Comparison of ENCODE assay signal across 10 mouse cellular contexts in the genomic region with DNA sequence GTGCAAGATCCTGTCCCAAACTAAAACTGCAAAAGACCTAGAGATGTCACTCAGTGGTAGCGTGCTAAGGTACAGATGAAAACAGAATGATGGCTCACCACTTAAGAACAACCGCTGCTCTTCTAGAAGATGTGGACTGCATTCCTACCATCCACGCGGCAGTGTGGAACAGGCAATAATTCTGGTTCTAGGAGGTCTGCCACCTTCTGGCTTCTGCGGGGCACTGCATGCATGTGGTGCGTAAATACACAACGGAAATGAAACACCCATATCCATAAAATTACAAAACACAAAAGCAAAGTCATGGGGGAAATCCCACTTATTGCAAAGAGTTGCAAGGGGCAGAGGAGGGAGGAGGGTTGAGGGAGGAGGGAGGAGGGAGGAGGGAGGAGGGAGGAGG. TPM values are rescaled to one million over a fixed set of nuclear protein-coding genes. Genes with fewer than 3 reads are reported as not detected.
A peak's percentile ranks its signal among the peaks of the same experiment; 100 is the strongest.
DNase-seq lines count a peak whose midpoint lies in the region; ATAC-seq and TF ChIP-seq lines count a peak whose summit lies in the region.
"Had no signal": no experiment of that assay in that cellular context is flagged by ENCODE, and none has a peak within 500 bp of the region (broad histone marks: within the 10 kb centered on the region; RNA-seq: fewer than 3 reads in every experiment).

No protein-coding gene starts in this region.

- 84% methylated on average over 7 of the region's 7 CpGs for WGBS in kidney, adult 2 months
- 87% methylated on average over 7 of the region's 7 CpGs for WGBS in kidney, embryonic 14.5 days
- WGBS in neural tube, embryonic 13.5 days: 91% methylated on average over 7 of the region's 7 CpGs
- WGBS in neural tube, embryonic 15.5 days: 85% methylated on average over 7 of the region's 7 CpGs
- 72% methylated on average over 7 of the region's 7 CpGs for WGBS in cerebellum, adult 2 months
- WGBS in stomach, postnatal 0 days: 82% methylated on average over 7 of the region's 7 CpGs

- no peaks in the 10 kb centered on the region; the same call in 1 of the 2 replicates for H3K4me1 ChIP-seq in kidney, adult 2 months (ENCODE audit: control insufficient read depth, insufficient read depth, low read length)
- H3K4me1 ChIP-seq in kidney, embryonic 14.5 days (ENCODE audit: control insufficient read depth, insufficient read depth, low read length): peaks cover 5% of the 10 kb centered on the region; the same call in 1 of the 2 replicates
- 0 out of 2 replicates have a peak, but pooled peaks cover 5% of the 10 kb centered on the region for H3K4me1 ChIP-seq in neural tube, embryonic 13.5 days (replicated peaks)
- 0 out of 2 replicates have a peak, but pooled peaks cover 6% of the 10 kb centered on the region for H3K4me1 ChIP-seq in neural tube, embryonic 15.5 days
- no peaks in the 10 kb centered on the region; the same call in 1 of the 2 replicates for H3K4me1 ChIP-seq in cerebellum, adult 2 months (ENCODE audit: control insufficient read depth, insufficient read depth, low read length)
- no peaks in the 10 kb centered on the region for H3K4me1 ChIP-seq in stomach, postnatal 0 days (replicated peaks; ENCODE audit: control insufficient read depth, insufficient read depth)

- no peak overlapping the region for H3K4me2 ChIP-seq in kidney, embryonic 14.5 days (replicated peaks; ENCODE audit: low read depth, low read length)
- no peak overlapping the region for H3K4me2 ChIP-seq in neural tube, embryonic 13.5 days
- H3K4me2 ChIP-seq in neural tube, embryonic 15.5 days: no peak overlapping the region
- no peak overlapping the region for H3K4me2 ChIP-seq in stomach, postnatal 0 days (replicated peaks; ENCODE audit: low read depth)

- H3K4me3 ChIP-seq in kidney, adult 2 months (ENCODE audit: insufficient read depth, low read depth, low read length): no peak overlapping the region
- H3K4me3 ChIP-seq in kidney, embryonic 14.5 days (ENCODE audit: low read length): no peak overlapping the region
- H3K4me3 ChIP-seq in neural tube, embryonic 13.5 days: no peak overlapping the region
- no peak overlapping the region for H3K4me3 ChIP-seq in neural tube, embryonic 15.5 days (replicated peaks)
- H3K4me3 ChIP-seq in cerebellum, adult 2 months (replicated peaks; ENCODE audit: insufficient read depth, low read depth, low read length): no peak overlapping the region
- no peak overlapping the region for H3K4me3 ChIP-seq in stomach, postnatal 0 days (ENCODE audit: low read depth, low read length)

- TF ChIP-seq POLR2A in kidney, adult 2 months (IDR thresholded peaks at IDR 0.05; ENCODE audit: low read depth, low read length): no peak
- TF ChIP-seq POLR2A in cerebellum, adult 2 months (IDR thresholded peaks at IDR 0.05; ENCODE audit: borderline replicate concordance, insufficient read depth, low read length): no peak

- ATAC-seq in kidney, embryonic 14.5 days (ENCODE audit: low FRiP score, low TSS enrichment): no peak
- ATAC-seq in neural tube, embryonic 13.5 days (ENCODE audit: low read depth): 0 out of 2 replicates have a peak, but pooled peaks have one; percentile 40
- no peak for ATAC-seq in neural tube, embryonic 15.5 days (ENCODE audit: low FRiP score)
- ATAC-seq in stomach, postnatal 0 days (ENCODE audit: low FRiP score, low TSS enrichment): no peak
- no peak for ATAC-seq in activated CD4-positive, CD25-positive, alpha-beta regulatory T cell, adult 4 months

- no peaks in the 10 kb centered on the region for H3K9me3 ChIP-seq in kidney, embryonic 14.5 days (ENCODE audit: control insufficient read depth, low read length)
- H3K9me3 ChIP-seq in neural tube, embryonic 13.5 days: no peaks in the 10 kb centered on the region
- H3K9me3 ChIP-seq in neural tube, embryonic 15.5 days (replicated peaks): no peaks in the 10 kb centered on the region
- no peaks in the 10 kb centered on the region for H3K9me3 ChIP-seq in stomach, postnatal 0 days (ENCODE audit: control insufficient read depth, low read length)

- no peak overlapping the region for H3K27ac ChIP-seq in kidney, adult 2 months (ENCODE audit: insufficient read depth, low read depth, low read length)
- no peak overlapping the region for H3K27ac ChIP-seq in kidney, embryonic 14.5 days (ENCODE audit: low read depth, low read length)
- H3K27ac ChIP-seq in neural tube, embryonic 13.5 days (replicated peaks): no peak overlapping the region
- no peak overlapping the region for H3K27ac ChIP-seq in neural tube, embryonic 15.5 days (replicated peaks)
- H3K27ac ChIP-seq in cerebellum, adult 2 months (ENCODE audit: insufficient read depth, low read length): no peak overlapping the region
- H3K27ac ChIP-seq in stomach, postnatal 0 days (replicated peaks): no peak overlapping the region

- DNase-seq in kidney, adult 2 months: peak; percentile 35
- peak; percentile 47 to 53 for DNase-seq in cerebellum, adult 2 months
- no peak for DNase-seq in stomach, postnatal 0 days (ENCODE audit: low spot score)
- DNase-seq in urinary bladder, postnatal 14 days (ENCODE audit: low spot score): no peak
- DNase-seq: gastrocnemius, postnatal 25 days had no signal

- H3K27me3 ChIP-seq in kidney, adult 2 months (replicated peaks; ENCODE audit: control insufficient read depth, insufficient read depth, low read length): no peaks in the 10 kb centered on the region
- no peaks in the 10 kb centered on the region for H3K27me3 ChIP-seq in kidney, embryonic 14.5 days (ENCODE audit: control insufficient read depth, insufficient read depth, low read length)
- H3K27me3 ChIP-seq in neural tube, embryonic 13.5 days: no peaks in the 10 kb centered on the region
- H3K27me3 ChIP-seq in neural tube, embryonic 15.5 days (replicated peaks): no peaks in the 10 kb centered on the region; the same call in 1 of the 2 replicates
- H3K27me3 ChIP-seq in cerebellum, adult 2 months (ENCODE audit: control insufficient read depth, insufficient read depth, low read length): no peaks in the 10 kb centered on the region
- H3K27me3 ChIP-seq in stomach, postnatal 0 days (ENCODE audit: control insufficient read depth, insufficient read depth, low read length): no peaks in the 10 kb centered on the region

- no peak overlapping the region for H3K9ac ChIP-seq in kidney, embryonic 14.5 days (ENCODE audit: low read depth, low read length)
- H3K9ac ChIP-seq in neural tube, embryonic 13.5 days: no peak overlapping the region
- H3K9ac ChIP-seq in neural tube, embryonic 15.5 days (replicated peaks): no peak overlapping the region
- H3K9ac ChIP-seq in stomach, postnatal 0 days (ENCODE audit: low read length): no peak overlapping the region

- TF ChIP-seq CTCF in kidney, adult 2 months (conservative IDR thresholded peaks at IDR 0.05; ENCODE audit: insufficient read depth, insufficient read length, low read depth, low read length): peak; percentile 52
- TF ChIP-seq CTCF in cerebellum, adult 2 months (IDR thresholded peaks at IDR 0.05; ENCODE audit: borderline replicate concordance, insufficient read depth, low read depth, low read length): peak; percentile 59
- peak; percentile 62 for TF ChIP-seq CTCF in stomach, postnatal 0 days (IDR thresholded peaks at IDR 0.05; ENCODE audit: low read depth)

- no peaks in the 10 kb centered on the region for H3K36me3 ChIP-seq in kidney, adult 2 months (ENCODE audit: control insufficient read depth, insufficient read depth, low read length)
- no peaks in the 10 kb centered on the region for H3K36me3 ChIP-seq in kidney, embryonic 14.5 days (ENCODE audit: control insufficient read depth, insufficient read depth, low read length)
- H3K36me3 ChIP-seq in neural tube, embryonic 13.5 days: no peaks in the 10 kb centered on the region
- no peaks in the 10 kb centered on the region for H3K36me3 ChIP-seq in neural tube, embryonic 15.5 days
- H3K36me3 ChIP-seq in stomach, postnatal 0 days (ENCODE audit: control insufficient read depth, insufficient read depth, low read length): no peaks in the 10 kb centered on the region

- TF ChIP-seq EP300 in stomach, postnatal 0 days (optimal IDR thresholded peaks at IDR 0.05): no peak

RNA-seq across cellular contexts. Expression of a gene that starts 25.8 kb away (rescaled TPM):
- polyA plus RNA-seq in kidney, adult 2 months (2012; rRNA removed): 33.0 and 37.0 TPM in 2 replicates
- polyA plus RNA-seq in kidney, embryonic 14.5 days (2014; fragmentation: Nextera tagmentation; extraction: Ambion mirVana): 0.69 and 1.4 TPM in 2 replicates
- polyA plus RNA-seq in neural tube, embryonic 13.5 days (2015; fragmentation: Nextera tagmentation; extraction: Ambion mirVana): 0.29 TPM in 1 of 2 replicates, not detected in the other
- 0.12 and 0.50 TPM in 2 replicates for polyA plus RNA-seq in neural tube, embryonic 15.5 days (2015; fragmentation: Nextera tagmentation; extraction: Ambion mirVana)
- 0.98 and 1.00 TPM in 2 replicates for polyA plus RNA-seq in cerebellum, adult 2 months (2012; rRNA removed)
- polyA plus RNA-seq in stomach, postnatal 0 days (2015; fragmentation: Nextera tagmentation; extraction: Ambion mirVana): 0.19 and 0.58 TPM in 2 replicates
- polyA plus RNA-seq in activated CD4-positive, CD25-positive, alpha-beta regulatory T cell, adult 4 months (2017; shearing (Covaris generic)): not detected
- polyA plus RNA-seq: limb, embryonic 11.5 days had no signal

Comparison
In these comparisons a context has a peak if more than half of its experiments do, and no peak if none do; other contexts are left out.
1. RNA of a gene that starts 25.8 kb away (polyA plus RNA-seq): 33.0 to 37.0 TPM in kidney, adult 2 months; 0.69 to 1.4 TPM in kidney, embryonic 14.5 days, 0.98 to 1.00 TPM in cerebellum, adult 2 months, 0.19 to 0.58 TPM in stomach, postnatal 0 days, 0.12 to 0.50 TPM in neural tube, embryonic 15.5 days, 0.29 TPM in neural tube, embryonic 13.5 days and not detected in activated CD4-positive, CD25-positive, alpha-beta regulatory T cell, adult 4 months; every median in the first group is over 10 times any median in the second.
2. DNase-seq: peak in kidney, adult 2 months (single experiment) and cerebellum, adult 2 months (2 of 2); none in stomach, postnatal 0 days (single experiment) and urinary bladder, postnatal 14 days (single experiment).
3. Peak in every context shown above with its lines, with median percentiles within 50 percentile points of each other: CTCF ChIP-seq.